In genomic region chr17:8342706-8343105, GRCm38 (mm10) we compare ENCODE assay signal across 15 mouse cellular contexts. TPM values are rescaled to one million over a fixed set of nuclear protein-coding genes. Genes with fewer than 3 reads are reported as not detected.
DNase-seq lines count a peak whose midpoint lies in the region; ATAC-seq lines count a peak whose summit lies in the region.
"Had no signal": no experiment of that assay in that cellular context is flagged by ENCODE, and none has a peak within 500 bp of the region (broad histone marks: within the 10 kb centered on the region; RNA-seq: fewer than 3 reads in every experiment).

No protein-coding gene starts in this region.

- no peak overlapping the region for H3K27ac ChIP-seq in lung, embryonic 15.5 days
- H3K27ac ChIP-seq in heart, embryonic 12.5 days (ENCODE audit: poor library complexity, severe bottlenecking): no peak overlapping the region
- H3K27ac ChIP-seq: embryonic facial prominence, embryonic 15.5 days; gastrocnemius, adult 2 months; kidney, embryonic 15.5 days; liver, embryonic 13.5 days had no signal

- no peaks in the 10 kb centered on the region for H3K9me3 ChIP-seq in lung, embryonic 15.5 days
- 0 out of 2 replicates have a peak, but pooled peaks cover 3% of the 10 kb centered on the region for H3K9me3 ChIP-seq in heart, embryonic 12.5 days (replicated peaks)
- H3K9me3 ChIP-seq: embryonic facial prominence, embryonic 15.5 days; kidney, embryonic 15.5 days; liver, embryonic 13.5 days had no signal

- H3K27me3 ChIP-seq in lung, embryonic 15.5 days: peaks cover 44% of the 10 kb centered on the region
- H3K27me3 ChIP-seq in heart, embryonic 12.5 days (replicated peaks): peaks cover 68% of the 10 kb centered on the region

- 33% methylated on average over 5 of the region's 5 CpGs for WGBS in lung, embryonic 15.5 days
- 47% methylated on average over 5 of the region's 5 CpGs for WGBS in heart, embryonic 12.5 days

- H3K36me3 ChIP-seq in lung, embryonic 15.5 days: no peaks in the 10 kb centered on the region
- H3K36me3 ChIP-seq in heart, embryonic 12.5 days: no peaks in the 10 kb centered on the region
- H3K36me3 ChIP-seq: embryonic facial prominence, embryonic 15.5 days; kidney, embryonic 15.5 days; liver, embryonic 13.5 days had no signal

- no peak for ATAC-seq in lung, embryonic 15.5 days (ENCODE audit: borderline replicate concordance, extremely low read depth, low FRiP score, low TSS enrichment)
- peak; percentile 52 for ATAC-seq in common myeloid progenitor, adult 5-6 weeks (replicated peaks; ENCODE audit: low read depth, poor library complexity, severe bottlenecking)
- ATAC-seq in megakaryocyte, adult 5-6 weeks (ENCODE audit: poor library complexity, severe bottlenecking): 0 out of 2 replicates have a peak, but pooled peaks have one; percentile 21
- ATAC-seq in heart, embryonic 12.5 days (ENCODE audit: insufficient number of reproducible peaks, low FRiP score): no peak

- H3K9ac ChIP-seq in lung, embryonic 15.5 days: no peak overlapping the region
- H3K9ac ChIP-seq in heart, embryonic 12.5 days: no peak overlapping the region
- H3K9ac ChIP-seq: embryonic facial prominence, embryonic 15.5 days; kidney, embryonic 15.5 days; liver, embryonic 13.5 days had no signal

- H3K4me3 ChIP-seq in lung, embryonic 15.5 days: no peak overlapping the region
- H3K4me3 ChIP-seq in heart, embryonic 12.5 days: no peak overlapping the region
- H3K4me3 ChIP-seq: embryonic facial prominence, embryonic 15.5 days; gastrocnemius, adult 2 months; kidney, embryonic 15.5 days; liver, embryonic 13.5 days had no signal

- H3K4me1 ChIP-seq in lung, embryonic 15.5 days: peaks cover 29% of the 10 kb centered on the region
- peaks cover 16% of the 10 kb centered on the region for H3K4me1 ChIP-seq in heart, embryonic 12.5 days (replicated peaks)

- 0 out of 2 replicates have a peak overlapping the region, but pooled peaks have one; percentile 2 for H3K4me2 ChIP-seq in lung, embryonic 15.5 days
- no peak overlapping the region for H3K4me2 ChIP-seq in heart, embryonic 12.5 days
- H3K4me2 ChIP-seq: embryonic facial prominence, embryonic 15.5 days; kidney, embryonic 15.5 days; liver, embryonic 13.5 days had no signal

- no peak for DNase-seq in lung, postnatal 4 days
- peak; percentile 43 for DNase-seq in thymus, postnatal 25 days
- DNase-seq in left cerebral cortex, adult 9 months (ENCODE audit: low spot score in 2 of 2): no peak
- DNase-seq: cerebellum, adult 9-10 months; gastrocnemius, adult 2 months; layer of hippocampus, postnatal 36 days; liver, embryonic 13.5 days had no signal

RNA-seq across cellular contexts. Expression of gene Prr18, which starts 5.4 kb away (rescaled TPM):
- 1.7 TPM in 2 replicates for polyA plus RNA-seq in lung, embryonic 15.5 days (2015; fragmentation: Nextera tagmentation; extraction: Ambion mirVana)
- total RNA-seq in common myeloid progenitor, adult 5-6 weeks (2017): 0.32 and 0.34 TPM in 2 replicates
- 0.04 and 0.16 TPM in 2 replicates for total RNA-seq in megakaryocyte, adult 5-6 weeks (2015)
- total RNA-seq in megakaryocyte, adult 5-6 weeks (2017): 0.04 and 0.20 TPM in 2 replicates
- polyA plus RNA-seq in heart, embryonic 12.5 days (2016; fragmentation: Nextera tagmentation; extraction: Ambion mirVana): 0.10 and 0.14 TPM in 2 replicates
- polyA plus RNA-seq: heart, embryonic 14.5 days had no signal

RNA-seq across cellular contexts. Expression of gene T2, which starts 13.1 kb away (rescaled TPM):
- polyA plus RNA-seq in lung, embryonic 15.5 days (2015; fragmentation: Nextera tagmentation; extraction: Ambion mirVana): 0.26 and 0.68 TPM in 2 replicates
- total RNA-seq in common myeloid progenitor, adult 5-6 weeks (2017): not detected in 2 replicates
- total RNA-seq in megakaryocyte, adult 5-6 weeks (2015): not detected in 2 replicates
- 0.59 TPM in 1 of 2 replicates, not detected in the other for total RNA-seq in megakaryocyte, adult 5-6 weeks (2017)
- polyA plus RNA-seq in heart, embryonic 12.5 days (2016; fragmentation: Nextera tagmentation; extraction: Ambion mirVana): 1.0 and 1.1 TPM in 2 replicates
- total RNA-seq: gastrocnemius, adult 2 months; megakaryocyte-erythroid progenitor cell, adult 5-6 weeks had no signal

RNA-seq across cellular contexts. Expression of gene Sft2d1, which starts 31.8 kb away (rescaled TPM):
- polyA plus RNA-seq in lung, embryonic 15.5 days (2015; fragmentation: Nextera tagmentation; extraction: Ambion mirVana): 75.8 and 79.9 TPM in 2 replicates
- 20.8 and 32.2 TPM in 2 replicates for total RNA-seq in common myeloid progenitor, adult 5-6 weeks (2017)
- 249 and 340 TPM in 2 replicates for total RNA-seq in megakaryocyte, adult 5-6 weeks (2015)
- total RNA-seq in megakaryocyte, adult 5-6 weeks (2017): 60.2 and 62.4 TPM in 2 replicates
- polyA plus RNA-seq in heart, embryonic 12.5 days (2016; fragmentation: Nextera tagmentation; extraction: Ambion mirVana): 69.6 and 73.6 TPM in 2 replicates

Comparison
In these comparisons a context has a peak if more than half of its experiments do, and no peak if none do; other contexts are left out.
1. ATAC-seq: peak in common myeloid progenitor, adult 5-6 weeks (single experiment) and megakaryocyte, adult 5-6 weeks (single experiment); none in lung, embryonic 15.5 days (single experiment) and heart, embryonic 12.5 days (single experiment).